Mouse (Mus musculus) stomach, postnatal 0 days (tissue): ENCODE results near the gene Fmnl1.
A peak's percentile ranks its signal among the peaks of the same experiment; 100 is the strongest.

ENCODE experiments used
- CTCF ChIP-seq: IDR thresholded peaks from 2 replicates; pipeline ENCODE4 v1.5.1; 2016; ENCODE audit warnings: antibody characterized with exemption, low read depth, mild to moderate bottlenecking, moderate library complexity
- EP300 ChIP-seq: optimal IDR thresholded peaks from 2 replicates; pipeline ENCODE3; 2016; ENCODE audit warnings: antibody characterized with exemption

DNA sequence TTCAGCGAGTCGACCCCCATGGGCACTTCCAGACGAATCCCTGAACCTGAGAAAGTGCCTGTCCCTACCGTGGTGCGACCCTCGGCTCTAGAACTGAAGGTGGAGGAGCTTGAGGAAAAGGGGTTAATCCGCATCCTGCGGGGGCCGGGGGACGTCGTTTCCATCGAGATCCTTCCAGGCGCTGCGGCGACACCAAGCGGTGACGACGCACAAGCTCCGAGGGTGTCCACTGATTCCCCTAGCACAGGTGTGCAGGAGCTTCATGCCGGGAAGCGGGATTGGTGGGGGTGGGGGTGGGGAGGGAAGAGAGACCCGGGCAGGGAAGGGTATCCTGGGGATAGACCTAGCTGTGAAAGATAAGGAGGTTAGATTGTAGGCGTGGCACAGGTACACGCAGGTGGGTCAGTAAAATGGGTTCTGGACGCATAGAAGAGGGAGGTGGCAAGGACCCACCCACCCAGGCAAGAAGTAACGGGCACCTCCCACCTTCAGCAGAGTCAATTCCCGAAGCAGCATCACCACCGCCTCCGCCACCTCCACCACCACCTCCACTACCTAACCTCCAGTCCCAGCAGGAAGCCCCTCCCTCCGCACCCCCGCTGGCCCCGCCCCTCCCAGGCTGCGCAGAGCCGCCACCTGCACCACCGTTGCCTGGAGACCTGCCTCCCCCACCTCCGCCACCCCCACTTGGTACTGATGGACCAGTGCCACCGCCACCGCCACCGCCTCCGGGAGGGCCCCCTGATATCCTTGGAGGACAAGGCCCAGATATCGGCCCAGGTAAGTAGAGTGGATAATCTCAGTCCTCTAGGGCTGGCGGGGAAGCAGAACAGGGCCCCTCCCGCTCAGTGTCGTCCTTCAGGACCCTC, 22.3 kb downstream of the Fmnl1 start:
- TF ChIP-seq EP300 (no peak), CTCF (peak; percentile 68)
